Mouse (Mus musculus) granulocyte monocyte progenitor cell, adult 5-6 weeks (primary cell): ENCODE results near the gene Tspan14. TPM values are rescaled to one million over a fixed set of nuclear protein-coding genes. Genes with fewer than 3 reads are reported as not detected.

Experiments
- ATAC-seq: replicated peaks from 2 replicates; pipeline ENCODE4 v1.8.0; 2016; ENCODE audit warnings: mild to moderate bottlenecking, moderate TSS enrichment, inconsistent platforms; ENCODE audit not compliant: poor library complexity, severe bottlenecking
- total RNA-seq, 2 experiments: library from RNA; stranded (forward) in 1 of 2; stranded (reverse) in 1 of 2; fragments of 200-712, 200-1000 nt in 1 of 2; fragments of >200 nt in 1 of 2; fragmentation: Nextera tagmentation in 1 of 2; gene quantifications; 2 replicates each; pipeline ENCODE4 v1.2.3; 2014 to 2017

The Tspan14 gene
- total RNA-seq, 2 experiments from 2014 or later = 37.8 to 48.2 TPM

GRCm38 (mm10) chr14:40924378-40925113 lies 42.1 kb downstream of the Tspan14 start:
- ATAC-seq = peak; percentile 51

DNA sequence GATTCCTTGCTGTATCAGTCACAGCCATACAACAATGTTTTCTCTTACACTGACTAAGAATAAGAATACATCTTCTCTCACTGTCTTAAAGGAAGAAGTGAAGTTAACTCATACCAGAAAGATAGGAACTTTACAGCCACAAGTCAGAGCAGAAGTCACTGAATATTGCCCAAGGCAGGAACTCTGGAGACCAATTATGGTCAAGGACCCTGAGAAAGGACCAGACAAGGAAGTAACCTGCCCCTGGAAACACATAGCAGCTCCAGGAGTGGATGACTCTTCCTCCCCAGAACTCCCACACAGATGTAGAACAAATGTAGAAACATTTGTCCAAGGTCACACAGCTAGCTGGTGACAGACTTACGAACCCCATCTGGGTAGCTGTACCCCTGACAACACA lies 45.4 kb downstream of the Tspan14 start:
- peak; percentile 57 for ATAC-seq

GRCm38 (mm10) chr14:40919521-40919920 lies 47.1 kb downstream of the Tspan14 start:
- peak; percentile 71 for ATAC-seq

- ATAC-seq = no peak
These were observed 48.1 kb downstream of the Tspan14 start for GRCm38 (mm10) chr14:40918477-40918876.

GRCm38 (mm10) chr14:40917632-40918031 lies 49.0 kb downstream of the Tspan14 start:
- peak; percentile 47 for ATAC-seq

DNA sequence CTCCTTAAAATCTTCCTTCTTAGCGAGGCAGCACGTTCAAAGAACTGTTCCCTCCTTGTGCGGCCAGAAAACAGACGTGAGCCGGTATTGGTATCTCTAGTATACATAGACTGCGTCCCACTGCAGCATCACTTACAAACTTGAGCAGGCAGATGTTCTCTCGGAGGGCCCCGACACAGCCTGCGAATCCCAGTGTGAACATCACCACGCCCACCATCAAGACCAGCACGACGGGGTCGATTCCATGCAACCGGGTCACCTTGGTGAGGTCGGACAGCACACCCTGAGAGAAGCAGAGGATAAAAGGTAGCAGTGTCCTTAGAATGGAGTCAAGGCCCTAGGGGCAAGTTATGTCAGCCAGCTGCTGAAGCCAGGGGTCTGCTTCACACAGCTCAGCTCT lies 49.9 kb downstream of the Tspan14 start:
- no peak for ATAC-seq

DNA sequence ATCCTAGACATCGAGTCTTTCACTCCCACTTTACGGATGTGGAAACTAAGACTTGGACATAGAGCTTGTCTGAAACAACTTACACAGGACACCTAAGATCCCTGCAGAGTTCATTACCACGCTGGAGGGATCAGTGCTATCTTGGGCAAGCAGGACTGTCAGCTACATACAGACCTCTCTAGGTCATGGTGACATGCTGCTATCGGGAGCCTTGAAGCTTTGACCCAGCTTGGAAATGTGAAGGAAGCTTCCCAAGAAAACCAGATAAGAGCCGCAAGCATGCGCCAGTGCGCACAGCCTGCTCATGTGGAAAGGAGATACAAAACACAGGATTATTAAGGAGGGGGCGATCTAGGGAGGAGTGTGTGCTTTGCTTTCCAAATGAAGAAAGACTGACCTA lies 50.8 kb downstream of the Tspan14 start:
- ATAC-seq = no peak

DNA sequence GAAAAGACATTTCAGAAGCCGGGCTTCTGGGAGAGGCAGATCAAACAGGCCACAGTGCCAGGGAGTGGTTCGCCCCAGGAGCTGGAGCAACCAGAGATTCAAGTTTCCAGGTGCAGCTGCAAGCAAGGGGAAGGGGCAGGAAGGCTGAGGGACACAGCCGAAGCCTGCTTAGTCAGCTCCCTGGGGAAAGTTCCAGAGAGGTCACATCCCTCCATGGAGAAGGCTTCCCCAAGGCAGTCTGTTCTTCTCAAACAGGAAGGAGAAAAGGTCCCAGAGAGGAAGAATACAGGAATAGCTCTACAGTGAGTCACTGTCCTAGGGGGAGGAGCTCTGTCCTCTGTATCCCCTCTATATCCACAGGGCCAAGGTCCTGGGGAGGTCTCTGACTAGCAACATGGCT lies 51.9 kb downstream of the Tspan14 start:
- no peak for ATAC-seq

- no peak for ATAC-seq
These were observed 52.9 kb downstream of the Tspan14 start for GRCm38 (mm10) chr14:40913709-40914108.

GRCm38 (mm10) chr14:40911529-40911928 lies 55.1 kb downstream of the Tspan14 start:
- no peak for ATAC-seq

DNA sequence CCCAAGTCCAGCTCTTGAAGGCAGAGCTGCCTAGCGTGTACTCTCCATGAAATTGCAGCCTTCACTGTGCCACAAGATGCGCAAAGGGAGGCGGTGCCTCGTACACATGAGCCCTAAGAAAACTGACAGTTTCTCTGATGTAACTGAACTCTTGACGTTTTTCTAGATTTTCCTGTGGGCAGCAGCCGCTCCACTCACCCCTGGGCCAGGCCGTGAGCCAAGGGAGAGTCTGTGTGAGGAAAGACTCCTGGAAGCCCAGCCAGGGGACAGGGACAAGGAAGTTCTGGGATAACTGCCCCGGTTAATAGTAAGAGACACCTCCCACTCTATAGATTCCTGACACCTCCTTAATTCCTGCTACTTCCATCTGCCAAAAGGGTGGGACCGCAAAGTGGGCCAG lies 57.8 kb downstream of the Tspan14 start:
- no peak for ATAC-seq

DNA sequence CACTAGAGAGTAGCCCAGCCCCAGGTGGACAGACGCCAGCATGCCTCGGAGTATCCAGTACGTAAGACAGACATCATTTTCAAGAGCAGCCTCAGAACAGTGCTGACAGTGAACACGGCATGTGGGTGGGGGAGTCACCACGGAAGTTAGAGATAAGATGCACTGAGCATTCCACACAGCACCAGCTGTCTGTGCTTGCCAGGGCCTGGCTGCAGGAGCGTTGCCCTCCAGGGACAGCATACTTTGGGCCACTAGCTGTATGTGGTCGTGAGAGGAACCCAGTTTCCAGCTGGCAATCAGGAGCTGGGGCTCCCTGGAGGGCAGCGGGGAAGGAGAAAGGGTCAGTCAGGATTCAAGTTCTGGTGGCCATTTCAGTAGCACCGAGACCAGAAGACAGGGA lies 59.8 kb downstream of the Tspan14 start:
- ATAC-seq = no peak

GRCm38 (mm10) chr14:40905813-40906212 lies 60.8 kb downstream of the Tspan14 start:
- ATAC-seq = no peak

DNA sequence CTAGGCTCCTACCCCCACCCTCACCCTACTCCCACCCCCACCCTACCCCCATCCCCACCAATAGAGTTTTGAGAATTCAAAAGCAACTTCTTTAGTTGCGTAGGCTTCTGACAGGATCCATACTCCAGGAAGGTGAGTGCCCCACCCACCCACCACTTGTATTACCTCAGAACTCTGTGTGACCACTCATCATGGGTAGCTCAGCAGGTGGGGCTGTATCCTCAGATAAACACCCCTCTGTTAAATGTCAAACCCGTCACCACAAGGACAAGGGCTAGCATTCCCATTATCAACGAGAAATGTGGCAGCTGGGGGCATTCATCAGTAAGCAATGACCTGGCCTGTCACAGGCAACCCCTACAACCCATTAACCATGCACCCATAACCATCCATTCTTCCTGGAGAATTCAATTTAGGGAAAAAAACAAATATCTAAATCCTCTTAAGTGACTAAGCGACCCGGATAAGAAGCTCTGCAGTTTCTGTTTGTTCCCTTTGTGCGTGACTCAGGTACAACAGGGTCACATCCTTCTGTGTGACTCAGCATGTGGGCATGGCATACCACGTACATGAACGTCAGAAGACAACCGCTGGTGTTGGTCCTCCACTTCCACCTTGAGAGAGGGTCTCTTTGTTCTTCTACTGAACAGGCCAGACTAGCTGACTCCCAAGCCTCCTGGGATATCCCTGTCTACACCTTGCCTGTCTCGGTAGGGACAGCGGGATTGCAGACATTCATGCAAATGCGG lies 64.1 kb downstream of the Tspan14 start:
- no peak; the same call in 1 of the 2 replicates for ATAC-seq

- no peak; the same call in 1 of the 2 replicates for ATAC-seq
These were observed 66.3 kb downstream of the Tspan14 start for GRCm38 (mm10) chr14:40900267-40900666.

DNA sequence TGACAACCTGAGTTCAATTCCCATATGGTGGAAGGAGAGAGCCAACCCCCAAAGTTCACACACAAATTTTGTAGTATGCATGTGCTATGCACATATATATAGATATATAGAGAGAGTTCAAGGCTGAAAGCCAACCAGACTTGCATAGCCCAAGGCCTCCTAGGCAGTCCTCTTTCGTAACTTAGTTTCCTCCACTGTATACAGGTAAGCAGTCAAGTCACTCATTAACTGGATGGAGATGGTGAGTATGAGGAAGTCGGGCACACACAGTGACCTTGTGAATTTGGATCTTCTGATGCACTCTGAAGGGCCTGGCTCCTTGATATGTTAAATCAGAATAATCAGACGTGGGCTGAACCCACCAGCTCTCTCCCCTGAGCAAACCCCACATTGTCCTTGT lies 68.7 kb downstream of the Tspan14 start:
- ATAC-seq = no peak

GRCm38 (mm10) chr14:40895681-40896080 lies 70.9 kb downstream of the Tspan14 start:
- no peak for ATAC-seq

DNA sequence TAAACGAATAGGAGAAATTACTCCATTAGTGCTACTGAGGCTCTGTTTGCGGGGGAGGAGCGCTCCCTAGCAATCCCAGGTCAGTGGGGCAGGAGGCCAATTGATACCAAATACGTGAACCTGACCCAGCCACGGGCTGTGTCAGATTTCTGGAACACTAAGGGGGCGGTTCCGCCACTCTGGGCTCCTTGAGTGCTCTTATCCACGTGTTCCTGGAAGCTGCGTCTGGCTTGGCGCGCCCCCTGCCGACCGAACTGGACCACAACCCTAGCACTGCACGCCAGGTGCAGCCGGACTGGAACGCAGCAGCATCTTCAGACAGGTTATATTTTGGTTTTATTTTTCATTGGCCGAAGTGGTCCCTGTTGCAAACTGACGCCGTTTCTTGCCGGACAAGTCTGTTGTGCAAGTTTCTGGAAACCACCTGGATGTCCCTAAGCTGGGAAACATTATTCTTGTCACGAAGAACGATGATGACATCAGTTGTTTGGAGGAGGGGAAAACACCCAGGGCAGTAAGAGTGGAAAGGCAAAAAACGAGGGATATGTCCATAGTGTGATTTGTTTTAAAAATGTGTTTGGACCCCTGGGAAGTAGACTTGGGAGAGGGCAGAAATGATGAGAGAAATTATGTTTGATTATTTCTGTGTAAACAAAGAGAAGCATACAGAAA lies 71.9 kb downstream of the Tspan14 start:
- peak; percentile 93 for ATAC-seq

DNA sequence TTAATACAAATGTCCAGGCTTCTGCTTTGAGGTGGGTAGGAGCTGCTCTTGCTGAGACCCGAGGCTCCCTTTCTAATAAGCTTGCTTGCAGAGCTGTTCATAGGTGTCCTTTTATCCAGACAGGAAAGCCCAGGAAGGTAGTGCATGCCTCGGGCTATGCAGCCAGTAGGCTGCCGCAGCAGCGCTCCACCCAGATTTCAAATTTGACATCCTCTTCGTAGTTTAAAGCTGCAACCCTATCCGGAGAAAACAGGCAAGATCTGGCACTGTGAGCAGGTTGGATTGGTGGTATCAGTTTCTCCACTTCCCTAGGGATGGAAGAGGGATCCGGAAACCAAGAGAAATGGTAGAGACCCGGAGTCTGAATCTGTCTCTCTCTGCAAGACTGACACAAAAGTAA lies 72.7 kb downstream of the Tspan14 start:
- no peak for ATAC-seq

DNA sequence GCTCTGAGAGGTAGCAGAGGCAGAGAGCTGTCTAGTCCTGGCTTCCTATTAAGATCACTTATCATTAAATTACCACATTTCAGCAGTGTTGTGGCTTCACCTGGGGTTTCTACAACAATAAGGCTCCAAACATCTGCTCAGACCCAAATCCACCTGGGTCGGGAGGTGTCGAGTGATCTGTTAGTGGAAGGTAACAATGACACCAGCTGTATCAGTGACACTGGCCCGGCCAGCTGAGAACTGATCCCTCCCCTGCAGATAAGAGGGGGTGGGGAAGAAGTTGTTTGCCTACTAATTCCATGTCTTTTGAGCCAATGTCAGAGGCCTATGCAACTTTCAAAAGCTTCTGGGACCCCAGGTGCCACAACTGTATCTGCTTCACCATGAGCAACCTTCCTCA lies 73.4 kb downstream of the Tspan14 start, which contains the start of gene Sh2d4b:
Sh2d4b (minus strand) TSS at position 71 of the 400 bp plus-strand sequence.
- ATAC-seq = no peak

GRCm38 (mm10) chr14:40892326-40892825 lies 74.2 kb downstream of the Tspan14 start:
- ATAC-seq = no peak
